Mouse (Mus musculus) 3T3-L1 (cell line): ENCODE results near the gene Icam1.
A peak's percentile ranks its signal among the peaks of the same experiment; 100 is the strongest.
"Not testable (repeated sequence)": the region's sequence is repeated elsewhere in the genome, so short reads cannot be mapped to it uniquely, and the experiment has no call there.

Source experiments
- DNase-seq: peaks from one replicate; pipeline ENCODE4 v3.0.0-alpha.2; 2015; ENCODE audit warnings: low read depth, low spot score

Icam1 gene

GRCm38 (mm10) chr9:20993165-20993898 lies 22.5 kb upstream of the Icam1 start:
- no peak for DNase-seq

- peak; percentile 33 for DNase-seq
Measured at GRCm38 (mm10) chr9:20995069-20995468, 20.7 kb upstream of the Icam1 start.

GRCm38 (mm10) chr9:20997065-20997464 lies 18.7 kb upstream of the Icam1 start:
- DNase-seq, result no peak

- peak; percentile 66 for DNase-seq
Measured at GRCm38 (mm10) chr9:20998337-20998736, 17.4 kb upstream of the Icam1 start.

- peak; percentile 65 for DNase-seq
Measured at GRCm38 (mm10) chr9:21000811-21001210, 15.0 kb upstream of the Icam1 start.

- no peak for DNase-seq
Measured at GRCm38 (mm10) chr9:21001651-21002200, 14.1 kb upstream of the Icam1 start.

- no peak for DNase-seq
Measured at GRCm38 (mm10) chr9:21002270-21002626, 13.5 kb upstream of the Icam1 start.

- peak; percentile 86 for DNase-seq
Measured at GRCm38 (mm10) chr9:21002627-21003551, 12.9 kb upstream of the Icam1 start, which contains the start of gene Mrpl4. TSS of gene Mrpl4 (plus strand) at chr9:21002738.

GRCm38 (mm10) chr9:21007313-21007952 lies 8.4 kb upstream of the Icam1 start:
- DNase-seq, result no peak

GRCm38 (mm10) chr9:21008007-21008406 lies 7.8 kb upstream of the Icam1 start:
- no peak for DNase-seq

- DNase-seq, result peak; percentile 34
Measured at GRCm38 (mm10) chr9:21010362-21010761, 5.4 kb upstream of the Icam1 start.

- not testable (repeated sequence) for DNase-seq
Measured at GRCm38 (mm10) chr9:21010939-21011541, 4.7 kb upstream of the Icam1 start.

- no peak for DNase-seq
Measured at GRCm38 (mm10) chr9:21011846-21012312, 3.9 kb upstream of the Icam1 start.

- no peak for DNase-seq
Measured at GRCm38 (mm10) chr9:21012368-21012767, 3.4 kb upstream of the Icam1 start.

GRCm38 (mm10) chr9:21014691-21015570 lies 854 bp upstream of the Icam1 start:
- no peak for DNase-seq

- DNase-seq, result no peak
Measured at GRCm38 (mm10) chr9:21016331-21017176, 769 bp downstream of the Icam1 start.

GRCm38 (mm10) chr9:21017177-21017575 lies 1.4 kb downstream of the Icam1 start:
- DNase-seq, result no peak

GRCm38 (mm10) chr9:21018600-21018999 lies 2.8 kb downstream of the Icam1 start:
- DNase-seq, result no peak

- DNase-seq, result no peak
Measured at GRCm38 (mm10) chr9:21021363-21021762, 5.6 kb downstream of the Icam1 start.
